Mouse (Mus musculus) liver, embryonic 14.5 days (tissue): ENCODE data around the gene Lsr. TPM values are rescaled to one million over a fixed set of nuclear protein-coding genes. Genes with fewer than 3 reads are reported as not detected.

ENCODE experiments used
- ATAC-seq: fragments of 200-750 bp; cut with Nextera tagmentation; 2 replicates; pipeline ENCODE4 v1.8.0; 2017; ENCODE audit warnings: moderate number of reproducible peaks, mild to moderate bottlenecking, moderate library complexity; ENCODE audit not compliant: insufficient read depth
- DNase-seq, 3 experiments: peaks; one replicate each; pipeline ENCODE4 v3.0.0-alpha.2; 2012 to 2013; ENCODE audit warnings: low read depth in 3 of 3, low spot score in 3 of 3
- H3K27ac ChIP-seq: fragments of 300-500 bp; sonication (generic); 2 replicates; pipeline ENCODE4 v1.5.1; 2014; ENCODE audit warnings: moderate library complexity, mild to moderate bottlenecking, control low read depth, inconsistent platforms
- H3K27me3 ChIP-seq: fragments of 300-500 bp; sonication (generic); 2 replicates; pipeline ENCODE4 v1.6.1; 2014; ENCODE audit warnings: mild to moderate bottlenecking, low read length, moderate library complexity; ENCODE audit not compliant: control insufficient read depth, insufficient read depth
- H3K36me3 ChIP-seq: fragments of 300-500 bp; sonication (generic); replicated peaks from 2 replicates; pipeline ENCODE4 v1.6.1; 2014; ENCODE audit warnings: low read depth; ENCODE audit not compliant: control insufficient read depth, insufficient read depth
- H3K4me1 ChIP-seq, 2 experiments: fragments of 200-500 bp in 1 of 2; fragments of 300-500 bp in 1 of 2; sonication (generic) in 1 of 2; replicated peaks; 2 replicates each; pipeline ENCODE4 v1.6.1; 2012 to 2014; ENCODE audit warnings: antibody characterized with exemption in 1 of 2, inconsistent platforms in 1 of 2, low read length in 1 of 2; ENCODE audit not compliant: control insufficient read depth in 2 of 2, insufficient read depth in 2 of 2
- H3K4me2 ChIP-seq: fragments of 300-500 bp; sonication (generic); 2 replicates; pipeline ENCODE4 v1.6.1; 2014; ENCODE audit warnings: low read depth, mild to moderate bottlenecking, control low read depth, moderate library complexity
- H3K4me3 ChIP-seq, 2 experiments: fragments of 200-500 bp in 1 of 2; fragments of 300-500 bp in 1 of 2; sonication (generic) in 1 of 2; 2 replicates each; pipeline ENCODE4 v1.5.1; 2012 to 2014; ENCODE audit warnings: low read depth in 2 of 2, low read length in 2 of 2, mild to moderate bottlenecking in 2 of 2, control low read depth in 1 of 2, inconsistent platforms in 1 of 2, moderate library complexity in 1 of 2; ENCODE audit not compliant: insufficient read depth in 1 of 2
- H3K9ac ChIP-seq: fragments of 300-500 bp; sonication (generic); replicated peaks from 2 replicates; pipeline ENCODE4 v1.6.1; 2014; ENCODE audit warnings: mild to moderate bottlenecking, control low read depth, moderate library complexity
- H3K9me3 ChIP-seq: fragments of 300-500 bp; sonication (generic); 2 replicates; pipeline ENCODE4 v1.6.1; 2016; ENCODE audit warnings: low read length, mixed read lengths; ENCODE audit not compliant: control insufficient read depth
- CTCF ChIP-seq: IDR thresholded peaks from 2 replicates; pipeline ENCODE4 v1.5.1; 2016; ENCODE audit warnings: antibody characterized with exemption, low read depth, control low read depth
- EP300 ChIP-seq: IDR thresholded peaks from 2 replicates; pipeline ENCODE4 v1.6.1; 2016; ENCODE audit warnings: antibody characterized with exemption, low read depth
- WGBS: fragments of 180-500 bp; shearing (Covaris S2); extraction: QIAGEN DNeasy Blood & Tissue Kit; methylation state at CpG from one replicate; pipeline ENCODE4 v1.1.7; 2014; ENCODE audit not compliant: insufficient replicate concordance; 5-methylcytosine and 5-hydroxymethylcytosine counted together
- polyA plus RNA-seq, 2 experiments: library from polyadenylated mRNA; depleted of rRNA in 1 of 2; stranded (reverse) in 1 of 2; unstranded in 1 of 2; fragments of >200 nt; fragmentation: Nextera tagmentation in 1 of 2; extraction: Ambion mirVana in 1 of 2; gene quantifications; 2 replicates each; pipeline versions ENCODE4 v1.2.1 to v1.2.3; 2012 to 2014

Lsr gene
- polyA plus RNA-seq, 2 experiments = 14.3 to 15.1 TPM

GRCm38 (mm10) chr7:30972426-30973250 is 626 bp downstream of the Lsr start:
- Histone ChIP-seq H3K4me1 (no peaks in the 10 kb centered on the region), H3K9me3 (no peaks in the 10 kb centered on the region), H3K27me3 (peaks cover 11% of the 10 kb centered on the region), H3K4me3 (peak overlapping the region; percentile 43 to 51), H3K4me2 (peak overlapping the region; percentile 64), H3K9ac (peak overlapping the region; percentile 18; the same call in 1 of the 2 replicates), H3K27ac (no peak overlapping the region), H3K36me3 (no peaks in the 10 kb centered on the region)
- DNase-seq (no peak), ATAC-seq (peak; percentile 26)
- WGBS = 8% methylated on average over 41 of the region's 41 CpGs
- no peak for TF ChIP-seq EP300
- TF ChIP-seq CTCF = no peak

- Histone ChIP-seq H3K4me2 (peak overlapping the region; percentile 64; the same call in 1 of the 2 replicates), H3K9ac (no peak overlapping the region), H3K27ac (no peak overlapping the region), H3K27me3 (peaks cover 11% of the 10 kb centered on the region), H3K4me1 (no peaks in the 10 kb centered on the region), H3K36me3 (no peaks in the 10 kb centered on the region), H3K4me3 (no peak overlapping the region), H3K9me3 (no peaks in the 10 kb centered on the region)
- no peak for TF ChIP-seq CTCF
- TF ChIP-seq EP300 = no peak
- WGBS = 75% methylated on average over 15 of the region's 15 CpGs
- no peak for DNase-seq
- no peak for ATAC-seq
Measured at GRCm38 (mm10) chr7:30971901-30972300, 1.4 kb downstream of the Lsr start.

DNA sequence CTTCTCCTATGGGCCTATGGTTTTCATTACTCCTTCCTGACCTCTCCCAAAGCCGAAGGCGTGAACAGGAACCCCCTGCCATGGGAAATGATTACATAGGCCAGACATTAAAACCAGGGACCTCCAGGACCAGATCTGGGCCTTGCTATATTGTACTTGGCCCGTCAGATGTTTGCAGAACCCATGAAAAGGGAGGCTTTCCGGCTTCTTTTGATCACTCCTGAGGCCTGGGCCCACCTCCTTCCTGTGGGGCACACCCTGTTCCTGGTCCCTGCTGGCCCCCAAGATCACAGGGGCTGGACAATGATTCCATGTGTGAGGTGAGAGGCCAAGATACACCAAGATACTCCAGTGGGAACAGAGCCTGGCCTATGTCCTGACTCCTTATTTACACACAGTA is 4.1 kb downstream of the Lsr start:
- H3K4me2 ChIP-seq = no peak overlapping the region
- DNase-seq = no peak
- TF ChIP-seq CTCF = no peak
- no peak for TF ChIP-seq EP300
- no peaks in the 10 kb centered on the region for H3K9me3 ChIP-seq
- H3K27me3 ChIP-seq = peaks cover 11% of the 10 kb centered on the region
- WGBS = 51% methylated on average over 4 of the region's 4 CpGs
- H3K36me3 ChIP-seq = no peaks in the 10 kb centered on the region
- no peak for ATAC-seq
- no peak overlapping the region for H3K9ac ChIP-seq
- H3K4me3 ChIP-seq = no peak overlapping the region
- H3K4me1 ChIP-seq = no peaks in the 10 kb centered on the region
- H3K27ac ChIP-seq = no peak overlapping the region

DNA sequence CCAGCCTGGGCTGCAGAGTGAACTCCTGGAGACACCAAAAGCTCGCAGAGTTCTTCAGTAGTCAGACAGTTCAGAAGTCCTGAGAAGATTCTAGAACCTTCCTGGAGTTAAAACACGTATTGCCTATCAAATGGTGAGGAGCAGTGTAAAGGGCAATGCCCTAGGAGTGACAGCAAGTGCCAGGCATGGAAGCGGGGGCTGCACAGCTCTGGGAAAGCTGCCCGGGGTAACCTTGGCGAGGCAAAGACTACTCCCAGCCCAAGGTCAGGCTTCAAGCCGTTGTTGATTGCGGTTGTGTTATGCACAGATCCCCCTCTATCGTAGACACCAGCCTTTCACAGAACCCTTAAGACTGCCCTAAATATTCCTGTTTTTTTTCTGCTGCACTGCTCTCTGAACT is 4.7 kb downstream of the Lsr start:
- no peaks in the 10 kb centered on the region for H3K9me3 ChIP-seq
- TF ChIP-seq CTCF = no peak
- no peak for TF ChIP-seq EP300
- peaks cover 11% of the 10 kb centered on the region for H3K27me3 ChIP-seq
- DNase-seq (no peak), ATAC-seq (no peak)
- H3K4me2 ChIP-seq = no peak overlapping the region
- peaks cover 4% of the 10 kb centered on the region in 2 experiments; a peak in 2 of 4 replicates for H3K4me1 ChIP-seq
- 73% methylated on average over 8 of the region's 8 CpGs for WGBS
- no peaks in the 10 kb centered on the region for H3K36me3 ChIP-seq
- no peak overlapping the region for H3K4me3 ChIP-seq
- no peak overlapping the region for H3K9ac ChIP-seq
- no peak overlapping the region for H3K27ac ChIP-seq

GRCm38 (mm10) chr7:30966657-30967056 is 6.6 kb downstream of the Lsr start:
- Histone ChIP-seq H3K9ac (no peak overlapping the region), H3K4me1 (peaks cover 5% of the 10 kb centered on the region in 2 experiments; a peak in 2 of 4 replicates), H3K9me3 (no peaks in the 10 kb centered on the region), H3K4me2 (no peak overlapping the region), H3K27ac (no peak overlapping the region), H3K27me3 (no peaks in the 10 kb centered on the region), H3K4me3 (no peak overlapping the region), H3K36me3 (no peaks in the 10 kb centered on the region)
- 43% methylated on average over 3 of the region's 3 CpGs for WGBS
- ATAC-seq (no peak), DNase-seq (no peak)
- TF ChIP-seq EP300 = no peak
- TF ChIP-seq CTCF = no peak
